Mouse (Mus musculus) mature B cell (primary cell): ENCODE results near the gene Rreb1.

ENCODE experiments used
- in situ Hi-C: fragments of 300-500 bp; cut with MboI; formaldehyde crosslinking; loops from 2 replicates; pipeline ENCODE4 v1.14.3; 2019

Rreb1 gene

GRCm38 (mm10) chr13:37918336-37919261 is 140.4 kb downstream of the Rreb1 start:
- in situ Hi-C loops = no loop called here

GRCm38 (mm10) chr13:37919711-37920277 is 141.6 kb downstream of the Rreb1 start:
- in situ Hi-C loops = no loop called here

GRCm38 (mm10) chr13:37920727-37921126 is 142.5 kb downstream of the Rreb1 start:
- in situ Hi-C loops = no loop called here

- in situ Hi-C loops = no loop called here
Observed at GRCm38 (mm10) chr13:37923091-37923490, 144.9 kb downstream of the Rreb1 start.

GRCm38 (mm10) chr13:37923643-37924460 is 145.7 kb downstream of the Rreb1 start:
- in situ Hi-C loops = no loop called here

- in situ Hi-C loops = no loop called here
Observed at GRCm38 (mm10) chr13:37924461-37924948, 146.3 kb downstream of the Rreb1 start.

- in situ Hi-C loops = no loop called here
Observed at GRCm38 (mm10) chr13:37926394-37926793, 148.2 kb downstream of the Rreb1 start.

- in situ Hi-C loops = no loop called here
Observed at GRCm38 (mm10) chr13:37929532-37929931, 151.3 kb downstream of the Rreb1 start.

- in situ Hi-C loops = no loop called here
Observed at GRCm38 (mm10) chr13:37930091-37930490, 151.9 kb downstream of the Rreb1 start.

- in situ Hi-C loops = no loop called here
Observed at GRCm38 (mm10) chr13:37930621-37931020, 152.4 kb downstream of the Rreb1 start.

- in situ Hi-C loops = no loop called here
Observed at GRCm38 (mm10) chr13:37931210-37931922, 153.2 kb downstream of the Rreb1 start.

GRCm38 (mm10) chr13:37934075-37934474 is 155.9 kb downstream of the Rreb1 start:
- in situ Hi-C loops = no loop called here

GRCm38 (mm10) chr13:37934920-37935319 is 156.7 kb downstream of the Rreb1 start:
- in situ Hi-C loops = no loop called here

- in situ Hi-C loops = no loop called here
Observed at GRCm38 (mm10) chr13:37936351-37936750, 158.2 kb downstream of the Rreb1 start.

GRCm38 (mm10) chr13:37940167-37940566 is 162.0 kb downstream of the Rreb1 start:
- in situ Hi-C loops = no loop called here

GRCm38 (mm10) chr13:37940649-37941048 is 162.4 kb downstream of the Rreb1 start:
- in situ Hi-C loops = no loop called here

GRCm38 (mm10) chr13:37941138-37941645 is 163.0 kb downstream of the Rreb1 start:
- in situ Hi-C loops = no loop called here

- in situ Hi-C loops = no loop called here
Observed at GRCm38 (mm10) chr13:37941950-37942886, 164.0 kb downstream of the Rreb1 start.

GRCm38 (mm10) chr13:37942887-37943331 is 164.7 kb downstream of the Rreb1 start:
- in situ Hi-C loops = no loop called here

- in situ Hi-C loops = no loop called here
Observed at GRCm38 (mm10) chr13:37943466-37943865, 165.3 kb downstream of the Rreb1 start.
